Mouse (Mus musculus) intestine, postnatal 0 days (tissue): ENCODE measurements around the gene Srrm2. TPM values are rescaled to one million over a fixed set of nuclear protein-coding genes. Genes with fewer than 3 reads are reported as not detected.

ENCODE experiments used
- ATAC-seq: fragments of 200-750 bp; cut with Nextera tagmentation; 2 replicates; pipeline ENCODE4 v1.8.0; 2017; ENCODE audit warnings: mild to moderate bottlenecking, moderate TSS enrichment, moderate library complexity
- H3K27ac ChIP-seq: fragments of 300-500 bp; sonication (generic); 2 replicates; pipeline ENCODE4 v1.5.1; 2014; ENCODE audit warnings: mild to moderate bottlenecking, low read depth, low read length, moderate library complexity
- H3K27me3 ChIP-seq: fragments of 300-500 bp; sonication (generic); replicated peaks from 2 replicates; pipeline ENCODE4 v1.6.1; 2014; ENCODE audit warnings: low read length, mixed read lengths; ENCODE audit not compliant: control insufficient read depth, insufficient read depth
- H3K36me3 ChIP-seq: fragments of 300-500 bp; sonication (generic); 2 replicates; pipeline ENCODE4 v1.6.1; 2014; ENCODE audit warnings: mild to moderate bottlenecking, moderate library complexity; ENCODE audit not compliant: control insufficient read depth, insufficient read depth
- H3K4me1 ChIP-seq: fragments of 300-500 bp; sonication (generic); replicated peaks from 2 replicates; pipeline ENCODE4 v1.6.1; 2014; ENCODE audit warnings: antibody characterized with exemption, low read length, mixed read lengths; ENCODE audit not compliant: control insufficient read depth, insufficient read depth
- H3K4me2 ChIP-seq: fragments of 300-500 bp; sonication (generic); replicated peaks from 2 replicates; pipeline ENCODE4 v1.6.1; 2014; ENCODE audit warnings: low read depth, mild to moderate bottlenecking, moderate library complexity
- H3K4me3 ChIP-seq: fragments of 300-500 bp; sonication (generic); 2 replicates; pipeline ENCODE4 v1.5.1; 2014; ENCODE audit warnings: low read depth, low read length
- H3K9ac ChIP-seq: fragments of 300-500 bp; sonication (generic); 2 replicates; pipeline ENCODE4 v1.6.1; 2014; ENCODE audit warnings: mild to moderate bottlenecking, low read depth, low read length
- H3K9me3 ChIP-seq: fragments of 300-500 bp; sonication (generic); 2 replicates; pipeline ENCODE4 v1.6.1; 2016; ENCODE audit warnings: mixed run types; ENCODE audit not compliant: control insufficient read depth
- CTCF ChIP-seq: sonication (generic); IDR thresholded peaks from 2 replicates; pipeline ENCODE4 v1.5.1; 2016; ENCODE audit warnings: low read depth, mild to moderate bottlenecking, control low read depth, antibody characterized with exemption, moderate library complexity
- WGBS: fragments of 180-500 bp; shearing (Covaris S2); extraction: QIAGEN DNeasy Blood & Tissue Kit; methylation state at CpG from one replicate; pipeline ENCODE4 v1.1.7; 2014; 5-methylcytosine and 5-hydroxymethylcytosine counted together
- polyA plus RNA-seq: library from polyadenylated mRNA; unstranded; fragments of >200 nt; fragmentation: Nextera tagmentation; extraction: Ambion mirVana; gene quantifications from 2 replicates; pipeline ENCODE4 v1.2.1, GENCODE M21; 2015

Gene Srrm2
- polyA plus RNA-seq, 1 experiment from 2014 or later, result 185 TPM

DNA sequence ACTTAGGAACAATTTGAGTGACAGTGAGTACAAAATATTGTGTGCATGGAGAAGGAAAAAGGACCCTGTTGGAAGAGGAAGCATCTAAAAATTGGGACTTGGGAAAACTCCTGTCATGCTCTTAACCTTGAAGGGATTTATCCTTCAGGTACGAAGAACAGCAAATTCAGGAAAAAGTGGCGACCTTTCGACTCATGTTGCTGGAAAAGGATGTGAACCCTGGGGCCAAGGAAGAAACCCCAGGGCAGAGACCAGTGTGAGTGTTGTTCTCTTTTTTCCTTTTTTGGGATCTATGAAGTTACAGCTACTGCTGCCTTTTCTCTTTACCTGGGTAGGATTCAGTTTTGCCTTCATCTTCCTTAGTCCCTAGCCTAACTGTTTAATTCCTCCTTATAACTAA lies 17.6 kb downstream of the Srrm2 start:
- TF ChIP-seq CTCF, result no peak
- H3K9ac ChIP-seq, result no peak overlapping the region
- no peak for ATAC-seq
- H3K36me3 ChIP-seq, result peaks cover 49% of the 10 kb centered on the region
- 78% methylated on average over 3 of the region's 3 CpGs for WGBS
- no peak overlapping the region for H3K4me3 ChIP-seq
- H3K27ac ChIP-seq, result no peak overlapping the region
- no peaks in the 10 kb centered on the region for H3K9me3 ChIP-seq
- no peak overlapping the region for H3K4me2 ChIP-seq
- H3K27me3 ChIP-seq, result no peaks in the 10 kb centered on the region
- peaks cover 6% of the 10 kb centered on the region; the same call in 1 of the 2 replicates for H3K4me1 ChIP-seq

DNA sequence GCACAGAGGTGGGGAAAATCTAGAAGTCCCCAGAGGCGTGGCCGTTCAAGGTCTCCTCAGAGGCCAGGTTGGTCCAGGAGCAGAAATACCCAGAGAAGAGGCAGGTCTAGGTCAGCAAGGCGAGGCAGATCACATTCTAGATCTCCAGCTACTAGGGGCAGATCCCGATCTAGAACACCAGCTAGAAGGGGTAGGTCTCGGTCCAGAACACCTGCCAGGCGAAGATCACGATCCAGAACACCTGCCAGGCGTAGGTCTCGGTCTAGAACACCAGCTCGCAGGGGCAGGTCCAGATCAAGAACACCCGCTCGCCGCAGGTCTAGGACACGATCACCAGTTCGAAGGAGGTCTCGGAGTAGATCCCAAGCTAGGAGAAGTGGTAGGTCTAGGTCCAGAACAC lies 25.3 kb downstream of the Srrm2 start:
- H3K4me3 ChIP-seq, result no peak overlapping the region
- H3K9ac ChIP-seq, result no peak overlapping the region
- H3K27me3 ChIP-seq, result no peaks in the 10 kb centered on the region
- H3K36me3 ChIP-seq, result peaks cover 95% of the 10 kb centered on the region
- H3K4me1 ChIP-seq, result no peaks in the 10 kb centered on the region
- peaks cover 12% of the 10 kb centered on the region; the same call in 1 of the 2 replicates for H3K9me3 ChIP-seq
- ATAC-seq, result no peak
- WGBS, result 98% methylated on average over 16 of the region's 16 CpGs
- H3K4me2 ChIP-seq, result no peak overlapping the region
- TF ChIP-seq CTCF, result no peak
- 0 out of 2 replicates have a peak overlapping the region, but pooled peaks have one; percentile 46 for H3K27ac ChIP-seq

DNA sequence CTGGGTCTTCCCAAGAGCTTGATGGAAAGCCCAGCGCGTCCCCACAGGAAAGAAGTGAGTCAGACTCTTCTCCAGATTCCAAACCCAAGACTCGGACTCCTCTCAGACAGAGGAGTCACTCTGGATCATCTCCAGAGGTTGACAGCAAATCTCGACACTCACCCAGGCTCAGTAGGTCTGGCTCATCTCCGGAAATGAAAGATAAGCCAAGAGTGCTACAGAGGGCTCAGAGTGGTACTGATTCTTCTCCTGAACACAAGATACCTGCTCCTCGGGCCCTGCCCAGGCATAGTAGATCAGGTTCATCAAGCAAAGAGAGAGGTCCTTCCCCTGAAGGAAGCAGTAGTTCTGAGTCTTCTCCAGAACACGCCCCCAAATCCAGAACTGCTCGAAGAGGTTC lies 28.2 kb downstream of the Srrm2 start:
- no peaks in the 10 kb centered on the region for H3K27me3 ChIP-seq
- no peak overlapping the region for H3K4me2 ChIP-seq
- H3K4me1 ChIP-seq, result no peaks in the 10 kb centered on the region
- WGBS, result 98% methylated on average over 8 of the region's 8 CpGs
- no peak overlapping the region for H3K9ac ChIP-seq
- H3K36me3 ChIP-seq, result peaks cover 100% of the 10 kb centered on the region
- no peak for TF ChIP-seq CTCF
- peaks cover 12% of the 10 kb centered on the region; the same call in 1 of the 2 replicates for H3K9me3 ChIP-seq
- peak overlapping the region; percentile 64 for H3K27ac ChIP-seq
- ATAC-seq, result no peak
- no peak overlapping the region for H3K4me3 ChIP-seq

DNA sequence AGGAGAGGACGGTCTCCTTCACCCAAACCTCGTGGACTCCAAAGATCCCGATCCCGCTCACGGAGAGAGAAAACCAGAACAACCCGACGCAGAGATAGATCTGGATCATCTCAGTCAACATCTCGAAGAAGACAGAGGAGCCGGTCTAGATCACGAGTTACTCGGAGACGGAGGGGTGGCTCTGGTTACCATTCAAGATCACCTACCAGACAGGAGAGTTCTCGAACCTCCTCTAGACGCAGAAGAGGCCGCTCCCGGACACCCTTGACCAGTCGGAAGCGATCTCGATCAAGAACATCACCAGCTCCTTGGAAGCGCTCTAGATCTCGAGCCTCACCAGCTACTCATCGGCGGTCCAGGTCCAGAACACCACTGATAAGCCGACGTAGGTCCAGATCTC lies 28.9 kb downstream of the Srrm2 start:
- Histone ChIP-seq H3K27ac (0 out of 2 replicates have a peak overlapping the region, but pooled peaks have one; percentile 64), H3K36me3 (peaks cover 100% of the 10 kb centered on the region), H3K4me1 (no peaks in the 10 kb centered on the region), H3K27me3 (no peaks in the 10 kb centered on the region), H3K4me3 (no peak overlapping the region), H3K9ac (no peak overlapping the region), H3K9me3 (peaks cover 12% of the 10 kb centered on the region; the same call in 1 of the 2 replicates), H3K4me2 (no peak overlapping the region)
- TF ChIP-seq CTCF, result no peak
- 97% methylated on average over 25 of the region's 25 CpGs for WGBS
- ATAC-seq, result no peak

DNA sequence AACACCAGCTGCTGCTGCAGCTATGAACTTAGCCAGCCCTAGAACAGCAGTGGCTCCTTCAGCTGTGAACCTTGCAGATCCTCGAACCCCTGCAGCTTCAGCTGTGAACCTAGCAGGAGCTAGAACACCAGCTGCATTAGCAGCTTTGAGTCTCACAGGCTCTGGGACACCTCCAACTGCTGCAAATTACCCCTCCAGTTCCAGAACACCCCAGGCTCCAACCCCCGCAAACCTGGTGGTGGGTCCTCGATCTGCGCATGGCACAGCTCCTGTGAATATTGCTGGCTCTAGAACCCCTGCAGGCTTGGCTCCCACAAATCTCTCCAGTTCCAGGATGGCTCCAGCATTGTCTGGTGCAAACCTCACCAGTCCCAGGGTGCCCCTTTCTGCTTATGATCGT lies 30.4 kb downstream of the Srrm2 start:
- 93% methylated on average over 5 of the region's 5 CpGs for WGBS
- H3K9ac ChIP-seq, result no peak overlapping the region
- no peaks in the 10 kb centered on the region for H3K4me1 ChIP-seq
- ATAC-seq, result no peak
- peaks cover 99% of the 10 kb centered on the region for H3K36me3 ChIP-seq
- peaks cover 12% of the 10 kb centered on the region; the same call in 1 of the 2 replicates for H3K9me3 ChIP-seq
- no peak overlapping the region for H3K4me3 ChIP-seq
- H3K27ac ChIP-seq, result peak overlapping the region; percentile 9; the same call in 1 of the 2 replicates
- H3K4me2 ChIP-seq, result no peak overlapping the region
- no peak for TF ChIP-seq CTCF
- no peaks in the 10 kb centered on the region for H3K27me3 ChIP-seq

DNA sequence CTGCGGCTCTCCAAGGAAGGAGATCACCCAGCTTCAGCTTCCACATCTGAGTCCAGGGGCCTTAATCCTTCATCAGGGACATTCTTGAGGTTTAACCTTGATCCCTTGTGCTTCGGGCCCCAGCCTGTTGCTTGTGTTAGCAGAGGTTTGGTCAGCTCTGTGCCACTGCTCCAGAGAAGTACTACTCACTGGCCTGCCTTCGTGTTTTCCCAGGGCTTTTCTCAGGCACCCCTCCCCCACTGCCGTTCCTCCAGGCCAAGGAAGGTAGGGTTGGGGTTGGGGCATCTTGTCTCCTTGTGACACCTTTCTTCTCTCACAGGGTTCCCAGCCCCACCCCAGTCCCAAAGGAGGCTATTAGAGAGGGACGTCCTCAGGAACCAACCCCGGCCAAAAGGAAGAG lies 31.8 kb downstream of the Srrm2 start:
- no peak for ATAC-seq
- 69% methylated on average over 6 of the region's 6 CpGs for WGBS

More for the DNA sequence above, 31.8 kb downstream of the Srrm2 start:
- Histone ChIP-seq H3K27ac (peak overlapping the region; percentile 35; the same call in 1 of the 2 replicates), H3K27me3 (no peaks in the 10 kb centered on the region), H3K4me3 (no peak overlapping the region), H3K4me2 (no peak overlapping the region), H3K36me3 (peaks cover 99% of the 10 kb centered on the region), H3K4me1 (no peaks in the 10 kb centered on the region; the same call in 1 of the 2 replicates), H3K9me3 (peaks cover 12% of the 10 kb centered on the region; the same call in 1 of the 2 replicates), H3K9ac (no peak overlapping the region)
- TF ChIP-seq CTCF, result no peak
